Mouse (Mus musculus) brain, adult 2 months (tissue): ENCODE data around the gene Clcc1.

Source experiments
- DNase-seq: peaks from one replicate; pipeline ENCODE4 v3.0.0; 2011; ENCODE audit warnings: low read depth, low spot score

Clcc1 gene

GRCm38 (mm10) chr3:108701256-108701655 is 47.5 kb downstream of the Clcc1 start:
- DNase-seq: peak; percentile 19

- no peak for DNase-seq
These were observed 49.1 kb downstream of the Clcc1 start for GRCm38 (mm10) chr3:108702789-108703188.

GRCm38 (mm10) chr3:108711296-108711695 is 57.6 kb downstream of the Clcc1 start:
- no peak for DNase-seq

GRCm38 (mm10) chr3:108713065-108713675 is 59.5 kb downstream of the Clcc1 start:
- peak; percentile 19 for DNase-seq

GRCm38 (mm10) chr3:108714837-108715236 is 61.1 kb downstream of the Clcc1 start:
- no peak for DNase-seq

- DNase-seq: no peak
These were observed 64.3 kb downstream of the Clcc1 start for GRCm38 (mm10) chr3:108717896-108718502.

- DNase-seq: no peak
These were observed 65.6 kb downstream of the Clcc1 start for GRCm38 (mm10) chr3:108719357-108719756.

GRCm38 (mm10) chr3:108719761-108720160 is 66.0 kb downstream of the Clcc1 start:
- DNase-seq: no peak

- peak; percentile 64 for DNase-seq
These were observed 67.6 kb downstream of the Clcc1 start for GRCm38 (mm10) chr3:108721076-108721991.

GRCm38 (mm10) chr3:108722036-108722872 is 68.5 kb downstream of the Clcc1 start, which contains the start of gene Gpsm2:
Gpsm2 (minus strand) TSS chr3:108722309.
- DNase-seq: peak; percentile 95

GRCm38 (mm10) chr3:108726413-108726812 is 72.7 kb downstream of the Clcc1 start:
- DNase-seq: no peak

GRCm38 (mm10) chr3:108727344-108727743 is 73.6 kb downstream of the Clcc1 start:
- DNase-seq: no peak

GRCm38 (mm10) chr3:108727776-108728175 is 74.1 kb downstream of the Clcc1 start:
- DNase-seq: no peak
